Mouse (Mus musculus) cerebellum, adult 2 months (tissue): ENCODE measurements around the gene Rps6. TPM values are rescaled to one million over a fixed set of nuclear protein-coding genes. Genes with fewer than 3 reads are reported as not detected.

Source experiments
- DNase-seq, 2 experiments: peaks; one replicate each; pipeline ENCODE4 v3.0.0; 2021
- H3K27ac ChIP-seq: fragments of 200-500 bp; 2 replicates; pipeline ENCODE4 v1.5.1; 2012; ENCODE audit warnings: low read length, control low read depth, inconsistent platforms; ENCODE audit not compliant: insufficient read depth
- H3K27me3 ChIP-seq: fragments of 200-500 bp; 2 replicates; pipeline ENCODE4 v1.6.1; 2012; ENCODE audit warnings: inconsistent platforms, mild to moderate bottlenecking, low read length, moderate library complexity; ENCODE audit not compliant: control insufficient read depth, insufficient read depth
- H3K4me1 ChIP-seq: fragments of 200-500 bp; 2 replicates; pipeline ENCODE4 v1.6.1; 2011; ENCODE audit warnings: low read length; ENCODE audit not compliant: control insufficient read depth, insufficient read depth
- H3K4me3 ChIP-seq: fragments of 200-500 bp; replicated peaks from 2 replicates; pipeline ENCODE3; 2011; ENCODE audit warnings: mild to moderate bottlenecking, low read depth, low read length, control low read depth; ENCODE audit not compliant: insufficient read depth
- CTCF ChIP-seq: fragments of 200-500 bp; IDR thresholded peaks from 2 replicates; pipeline ENCODE4 v1.5.1; 2011; ENCODE audit warnings: low read depth, mild to moderate bottlenecking, control low read depth, low read length, moderate library complexity, borderline replicate concordance; ENCODE audit not compliant: insufficient read depth
- POLR2A ChIP-seq: fragments of 200-500 bp; IDR thresholded peaks from 2 replicates; pipeline ENCODE4 v1.6.1; 2011; ENCODE audit warnings: low read length, control low read depth, borderline replicate concordance; ENCODE audit not compliant: insufficient read depth
- WGBS: fragments of 180-500 bp; shearing (Covaris S2); methylation state at CpG from one replicate; pipeline ENCODE4 v1.1.7; 2018; 5-methylcytosine and 5-hydroxymethylcytosine counted together
- polyA plus RNA-seq: library from polyadenylated mRNA; depleted of rRNA; stranded (reverse); fragments of >200 nt; gene quantifications from 2 replicates; pipeline ENCODE4 v1.2.3, GENCODE M21; 2012

Gene Rps6
- polyA plus RNA-seq, 1 experiment = 755 TPM

DNA sequence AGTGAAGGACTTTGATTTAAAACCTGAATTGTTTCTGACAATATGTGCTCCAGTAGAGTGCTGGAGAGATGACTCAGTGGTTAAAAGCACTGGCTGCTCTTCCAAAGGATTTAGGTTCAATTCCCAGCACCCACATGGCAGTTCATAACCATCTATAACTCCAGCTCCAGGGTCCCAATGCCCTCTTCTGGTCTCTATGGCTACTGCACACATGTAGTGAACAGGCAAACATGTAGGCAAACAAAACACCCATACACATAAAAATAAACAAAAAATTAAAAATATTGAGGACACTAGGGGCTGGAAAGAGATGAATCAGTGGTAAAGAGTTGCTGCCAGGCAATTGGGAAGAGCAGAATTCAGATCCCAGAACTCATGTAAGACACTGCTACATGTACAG, 14.8 kb upstream of the Rps6 start:
- no peak overlapping the region for H3K4me3 ChIP-seq
- TF ChIP-seq CTCF (no peak), POLR2A (no peak)

DNA sequence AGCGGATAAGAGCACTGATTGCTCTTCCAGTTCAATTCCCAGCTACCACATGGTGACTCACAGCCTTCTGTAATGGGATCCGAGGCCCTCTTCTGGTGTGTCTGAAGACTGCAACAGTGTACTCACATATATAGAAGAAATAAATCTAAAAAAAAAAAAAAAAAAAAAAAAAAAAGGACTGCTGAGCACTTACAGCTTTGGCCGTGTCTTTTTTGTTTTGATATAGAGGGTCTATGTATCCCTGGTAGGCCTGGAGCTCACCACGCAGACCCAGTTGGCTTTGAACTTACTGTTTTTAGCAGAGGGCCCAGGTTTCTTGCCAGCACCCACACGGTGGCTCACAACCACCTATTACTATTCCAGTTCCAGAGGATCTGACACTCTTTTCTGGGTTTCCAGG, 6.9 kb upstream of the Rps6 start:
- TF ChIP-seq POLR2A = no peak
- no peak for TF ChIP-seq CTCF
- H3K27me3 ChIP-seq = no peaks in the 10 kb centered on the region
- WGBS = 77% methylated on average over 5 of the region's 5 CpGs
- H3K4me3 ChIP-seq = no peak overlapping the region
- H3K27ac ChIP-seq = no peak overlapping the region
- no peaks in the 10 kb centered on the region for H3K4me1 ChIP-seq
- DNase-seq = no peak

More for the DNA sequence above, 14.8 kb upstream of the Rps6 start:
- Histone ChIP-seq H3K4me1 (no peaks in the 10 kb centered on the region), H3K27me3 (no peaks in the 10 kb centered on the region), H3K27ac (no peak overlapping the region)
- DNase-seq = no peak

DNA sequence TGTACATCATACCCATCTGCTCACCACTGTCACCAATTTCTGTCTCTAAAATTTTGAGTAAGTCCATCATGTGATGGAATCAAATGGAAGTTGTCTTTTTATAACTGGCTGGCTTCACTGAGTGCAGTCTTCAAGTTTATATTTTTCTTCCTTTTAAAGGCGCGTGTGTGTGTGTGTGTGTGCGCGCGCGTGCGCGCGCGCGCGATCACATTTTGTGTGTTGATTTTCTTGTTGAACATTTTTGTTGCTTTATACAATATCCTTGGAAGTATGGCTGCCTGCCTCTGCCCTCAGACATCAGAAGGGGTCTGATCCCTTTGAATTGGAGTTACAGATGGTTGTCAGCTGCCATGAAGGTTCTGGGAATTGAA, 843 bp upstream of the Rps6 start:
- Histone ChIP-seq H3K4me3 (peak overlapping the region; percentile 93), H3K27ac (no peak overlapping the region), H3K27me3 (no peaks in the 10 kb centered on the region), H3K4me1 (no peaks in the 10 kb centered on the region)
- DNase-seq = peak; percentile 17 to 25
- TF ChIP-seq POLR2A (no peak), CTCF (no peak)
- WGBS = 66% methylated on average over 12 of the region's 12 CpGs

DNA sequence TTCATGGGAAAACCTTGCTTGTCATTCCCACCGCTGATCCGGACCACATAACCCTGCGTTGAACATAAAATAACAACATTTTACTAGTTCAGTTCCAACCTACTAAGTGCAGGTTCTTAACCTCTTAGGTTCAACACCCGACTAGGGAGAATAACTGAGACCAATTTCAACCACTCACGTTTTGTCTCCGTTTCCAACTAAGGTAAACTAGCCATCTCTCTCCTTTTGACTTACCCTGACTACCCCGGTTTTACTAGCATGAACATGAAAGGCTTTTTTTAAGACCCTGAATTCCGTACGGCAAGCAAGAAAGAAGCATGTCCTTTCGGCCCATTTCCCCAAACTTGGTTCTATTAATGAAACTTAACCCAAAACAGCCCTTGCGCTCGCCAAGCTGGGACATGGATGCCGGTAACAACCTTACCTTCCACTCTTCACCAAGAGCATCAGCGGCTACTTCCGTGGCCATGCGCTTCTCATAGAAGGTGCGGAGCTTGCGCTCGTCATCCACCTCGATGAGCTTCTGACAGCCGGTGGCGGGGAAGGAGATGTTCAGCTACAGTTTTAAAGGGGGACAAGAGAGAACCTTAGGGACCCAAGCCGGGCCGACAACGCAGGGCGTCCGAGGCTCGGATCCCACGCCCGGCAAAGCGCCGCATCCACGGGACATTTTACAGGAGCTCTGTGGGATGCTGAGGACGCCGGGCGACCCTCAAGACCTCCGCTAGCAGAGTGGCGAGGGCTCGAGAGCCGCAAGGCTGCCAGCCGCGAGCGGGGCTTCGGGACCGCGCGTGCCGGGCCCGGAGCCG, 704 bp downstream of the Rps6 start:
- Histone ChIP-seq H3K27me3 (no peaks in the 10 kb centered on the region), H3K27ac (peak overlapping the region; percentile 69), H3K4me3 (peak overlapping the region; percentile 93), H3K4me1 (no peaks in the 10 kb centered on the region)
- WGBS = 1% methylated on average over 50 of the region's 50 CpGs
- DNase-seq = no peak
- TF ChIP-seq CTCF (no peak), POLR2A (no peak)

DNA sequence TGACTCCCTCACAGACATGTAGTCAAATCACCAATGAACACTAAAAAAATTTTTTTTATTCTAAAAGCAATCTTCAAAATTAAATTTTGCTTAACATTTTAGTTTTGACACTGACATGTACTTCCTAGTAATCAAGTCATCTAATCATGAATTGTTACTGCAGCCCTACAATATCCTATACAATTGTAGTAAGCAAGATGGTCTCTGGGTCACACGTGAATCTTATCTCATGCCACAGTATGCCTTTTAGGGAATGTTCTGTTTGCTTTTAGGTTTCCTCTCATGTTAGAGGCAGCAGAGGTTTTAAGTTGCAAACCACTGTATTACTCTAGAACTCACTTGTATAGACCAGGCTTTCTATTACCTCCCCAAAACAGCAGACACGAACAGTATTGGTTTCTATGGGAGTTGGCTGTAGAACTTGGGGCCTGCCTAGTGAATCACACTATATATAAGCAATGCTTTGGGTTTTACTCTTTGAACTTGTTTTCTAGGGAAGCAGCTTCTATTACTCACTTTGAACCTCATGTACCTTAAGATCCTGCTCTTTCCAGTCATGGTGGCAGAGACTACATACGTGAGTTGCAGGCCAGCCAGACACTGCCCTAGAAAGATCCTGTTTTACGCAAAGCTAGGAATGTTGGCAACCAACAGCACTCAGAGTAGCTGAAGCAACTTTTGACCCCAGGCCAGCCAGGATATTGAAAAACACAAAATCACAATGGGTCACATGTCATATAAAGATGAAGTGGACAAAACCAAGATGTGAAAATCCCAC, 4.2 kb downstream of the Rps6 start:
- Histone ChIP-seq H3K4me3 (no peak overlapping the region), H3K27me3 (no peaks in the 10 kb centered on the region), H3K4me1 (no peaks in the 10 kb centered on the region), H3K27ac (no peak overlapping the region)
- TF ChIP-seq CTCF = no peak
- TF ChIP-seq POLR2A = no peak
- no peak for DNase-seq
- 84% methylated on average over 4 of the region's 4 CpGs for whole genome bisulfite sequencing

DNA sequence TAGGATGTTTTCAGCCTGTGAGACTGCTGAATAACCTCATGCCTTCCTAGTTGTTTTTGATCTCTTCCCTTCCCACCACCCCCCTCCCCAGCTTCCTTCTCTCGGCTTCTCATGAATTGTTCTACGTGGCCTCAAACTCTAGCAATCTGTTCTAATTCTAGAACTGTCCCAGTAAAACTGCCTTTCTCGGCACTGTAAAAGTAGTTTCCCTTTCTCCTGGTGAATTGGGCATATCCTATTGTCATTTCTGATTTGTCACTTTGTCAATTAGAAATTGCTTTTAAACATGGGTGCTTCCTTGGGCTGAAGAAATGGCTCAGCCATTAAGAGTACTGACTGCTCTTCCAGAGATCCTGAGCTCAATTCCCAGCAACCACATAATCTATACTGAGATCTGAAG, 5.2 kb downstream of the Rps6 start:
- DNase-seq = no peak
- Histone ChIP-seq H3K27ac (no peak overlapping the region), H3K27me3 (no peaks in the 10 kb centered on the region), H3K4me1 (no peaks in the 10 kb centered on the region), H3K4me3 (no peak overlapping the region)
- WGBS = 69% methylated on average over 3 of the region's 3 CpGs
- no peak for TF ChIP-seq POLR2A
- TF ChIP-seq CTCF = no peak

DNA sequence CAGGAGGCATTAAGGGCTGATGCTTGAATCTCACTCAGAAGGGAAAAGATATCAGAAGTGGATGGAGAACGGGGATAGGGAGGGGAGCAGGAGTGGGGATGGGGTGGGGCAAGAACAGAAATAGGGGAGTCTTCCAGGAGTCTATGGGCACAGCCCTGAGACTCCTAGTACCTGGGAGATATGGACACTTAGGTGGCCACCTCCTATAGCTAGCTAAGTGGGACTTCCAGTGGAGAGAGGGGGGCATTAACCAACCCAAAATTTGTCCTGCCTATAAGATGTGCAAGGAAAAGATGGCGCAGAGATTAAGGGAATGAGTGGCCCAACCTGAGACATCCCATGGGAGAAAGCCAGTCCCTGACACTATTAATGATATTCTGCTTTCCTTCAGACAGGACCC, 5.9 kb downstream of the Rps6 start:
- DNase-seq = no peak
- H3K27ac ChIP-seq = no peak overlapping the region
- H3K27me3 ChIP-seq = no peaks in the 10 kb centered on the region
- H3K4me1 ChIP-seq = no peaks in the 10 kb centered on the region
- no peak for TF ChIP-seq CTCF
- no peak for TF ChIP-seq POLR2A
- 82% methylated on average over 2 of the region's 2 CpGs for WGBS
- H3K4me3 ChIP-seq = no peak overlapping the region

DNA sequence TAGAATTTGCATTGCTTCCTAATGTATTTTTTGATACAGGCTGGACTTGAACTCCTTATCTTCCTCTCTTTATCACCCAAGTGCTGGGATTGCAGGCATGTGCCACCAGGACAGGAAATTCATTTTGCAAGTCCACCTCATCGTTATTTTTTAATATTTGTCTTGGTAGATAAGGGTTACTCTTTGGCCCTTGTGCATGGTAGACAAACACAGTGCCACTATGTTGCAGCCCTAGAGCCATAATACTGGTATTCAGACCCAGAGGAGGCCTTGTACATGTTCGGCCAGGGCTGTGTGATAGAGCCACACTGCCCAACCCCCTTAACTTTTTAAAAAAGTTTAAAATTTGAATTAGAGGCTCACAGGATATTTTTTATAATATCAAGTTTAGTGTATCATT, 10.0 kb downstream of the Rps6 start:
- 92% methylated on average over 2 of the region's 2 CpGs for WGBS
- no peaks in the 10 kb centered on the region for H3K27me3 ChIP-seq

More for the DNA sequence above, 10.0 kb downstream of the Rps6 start:
- TF ChIP-seq CTCF (no peak), POLR2A (no peak)
- DNase-seq = no peak
- no peak overlapping the region for H3K27ac ChIP-seq
- H3K4me1 ChIP-seq = no peaks in the 10 kb centered on the region
- no peak overlapping the region for H3K4me3 ChIP-seq
